Mouse (Mus musculus) spleen, adult 2 months (tissue): ENCODE measurements around the gene Pcgf2. TPM values are rescaled to one million over a fixed set of nuclear protein-coding genes. Genes with fewer than 3 reads are reported as not detected.
A peak's percentile ranks its signal among the peaks of the same experiment; 100 is the strongest.
"Not testable (repeated sequence)": the region's sequence is repeated elsewhere in the genome, so short reads cannot be mapped to it uniquely, and the experiment has no call there.

Source experiments
- DNase-seq, 2 experiments: peaks; one replicate each; pipeline versions ENCODE4 v3.0.0 to v3.0.0-alpha.2; 2012 to 2021; ENCODE audit warnings: low spot score in 2 of 2, low read depth in 1 of 2
- H3K27ac ChIP-seq: fragments of 200-500 bp; 2 replicates; pipeline ENCODE4 v1.5.1; 2012; ENCODE audit warnings: low read length, inconsistent platforms; ENCODE audit not compliant: insufficient read depth
- H3K27me3 ChIP-seq: fragments of 200-500 bp; 2 replicates; pipeline ENCODE4 v1.6.1; 2012; ENCODE audit warnings: mild to moderate bottlenecking, moderate library complexity, low read length, inconsistent platforms; ENCODE audit not compliant: control insufficient read depth, insufficient read depth
- H3K36me3 ChIP-seq: fragments of 200-500 bp; 2 replicates; pipeline ENCODE4 v1.6.1; 2012; ENCODE audit warnings: mild to moderate bottlenecking, low read length, inconsistent platforms; ENCODE audit not compliant: control insufficient read depth, insufficient read depth
- H3K4me1 ChIP-seq: fragments of 200-500 bp; 2 replicates; pipeline ENCODE4 v1.6.1; 2011; ENCODE audit warnings: inconsistent platforms; ENCODE audit not compliant: control insufficient read depth, insufficient read depth, insufficient read length
- H3K4me3 ChIP-seq: fragments of 200-500 bp; 2 replicates; pipeline ENCODE4 v1.5.1; 2011; ENCODE audit warnings: mild to moderate bottlenecking, inconsistent platforms; ENCODE audit not compliant: insufficient read depth, insufficient read length; ENCODE audit errors: extremely low read depth
- CTCF ChIP-seq: fragments of 200-500 bp; IDR thresholded peaks from 2 replicates; pipeline ENCODE4 v1.5.1; 2011; ENCODE audit warnings: mild to moderate bottlenecking, inconsistent platforms; ENCODE audit not compliant: insufficient read depth, insufficient read length, insufficient replicate concordance; ENCODE audit errors: extremely low read depth
- POLR2A ChIP-seq: fragments of 200-500 bp; IDR thresholded peaks from 2 replicates; pipeline ENCODE4 v1.6.1; 2011; ENCODE audit warnings: low read depth, low read length, inconsistent platforms
- WGBS: fragments of 180-500 bp; shearing (Covaris S2); methylation state at CpG from one replicate; pipeline ENCODE4 v1.1.7; 2018; 5-methylcytosine and 5-hydroxymethylcytosine counted together
- polyA plus RNA-seq: library from polyadenylated mRNA; depleted of rRNA; stranded (reverse); fragments of >200 nt; gene quantifications from 2 replicates; pipeline ENCODE4 v1.2.3, GENCODE M21; 2012

Pcgf2 gene
- polyA plus RNA-seq, 1 experiment = 10.0 TPM

GRCm38 (mm10) chr11:97654210-97654609 is 46.1 kb downstream of the Pcgf2 start:
- no peak for TF ChIP-seq POLR2A
- no peak for TF ChIP-seq CTCF
- WGBS = 87% methylated on average over 2 of the region's 2 CpGs
- Histone ChIP-seq H3K4me1 (peaks cover 6% of the 10 kb centered on the region; the same call in 1 of the 2 replicates), H3K27me3 (no peaks in the 10 kb centered on the region), H3K27ac (no peak overlapping the region), H3K4me3 (no peak overlapping the region), H3K36me3 (no peaks in the 10 kb centered on the region; the same call in 1 of the 2 replicates)
- no peak for DNase-seq

- H3K27ac ChIP-seq, H3K4me3 ChIP-seq, DNase-seq, H3K4me1 ChIP-seq, H3K36me3 ChIP-seq, H3K27me3 ChIP-seq: not testable (repeated sequence)
- 94% methylated on average over 11 of the region's 11 CpGs for WGBS
Measured at GRCm38 (mm10) chr11:97653376-97653775, 46.9 kb downstream of the Pcgf2 start.

- no peak for DNase-seq
- H3K4me3 ChIP-seq = no peak overlapping the region
- no peak overlapping the region for H3K27ac ChIP-seq
- H3K27me3 ChIP-seq = no peaks in the 10 kb centered on the region
- TF ChIP-seq POLR2A = no peak
- TF ChIP-seq CTCF = no peak
- H3K36me3 ChIP-seq = no peaks in the 10 kb centered on the region
- H3K4me1 ChIP-seq = no peaks in the 10 kb centered on the region
- WGBS = 75% methylated on average over 5 of the region's 5 CpGs
Measured at GRCm38 (mm10) chr11:97650341-97650740, 50.0 kb downstream of the Pcgf2 start.

GRCm38 (mm10) chr11:97648541-97648940 is 51.8 kb downstream of the Pcgf2 start:
- WGBS = 64% methylated on average over 4 of the region's 4 CpGs
- H3K4me3 ChIP-seq, H3K27ac ChIP-seq, DNase-seq, H3K27me3 ChIP-seq, H3K36me3 ChIP-seq, H3K4me1 ChIP-seq: not testable (repeated sequence)

- Histone ChIP-seq H3K27me3 (no peaks in the 10 kb centered on the region), H3K36me3 (no peaks in the 10 kb centered on the region), H3K4me1 (peaks cover 4% of the 10 kb centered on the region; the same call in 1 of the 2 replicates), H3K4me3 (no peak overlapping the region), H3K27ac (no peak overlapping the region)
- WGBS = 11% methylated on average over 6 of the region's 6 CpGs
- peak in 1 of 2 experiments; percentile 81 for DNase-seq
- TF ChIP-seq POLR2A (no peak), CTCF (peak; percentile 69; the same call in 1 of the 2 replicates)
Measured at GRCm38 (mm10) chr11:97644834-97645233, 55.5 kb downstream of the Pcgf2 start.

- 89% methylated on average over 8 of the region's 8 CpGs for WGBS
- H3K36me3 ChIP-seq = no peaks in the 10 kb centered on the region
- TF ChIP-seq POLR2A (no peak), CTCF (no peak)
- no peak overlapping the region for H3K4me3 ChIP-seq
- H3K27me3 ChIP-seq = no peaks in the 10 kb centered on the region
- DNase-seq = no peak
- no peak overlapping the region for H3K27ac ChIP-seq
- H3K4me1 ChIP-seq = peaks cover 4% of the 10 kb centered on the region; the same call in 1 of the 2 replicates
Measured at GRCm38 (mm10) chr11:97643380-97644055, 56.8 kb downstream of the Pcgf2 start.

- TF ChIP-seq POLR2A = no peak
- TF ChIP-seq CTCF = no peak
- H3K27ac ChIP-seq = no peak overlapping the region
- H3K27me3 ChIP-seq = no peaks in the 10 kb centered on the region
- WGBS = 54% methylated on average over 2 of the region's 2 CpGs
- no peak overlapping the region for H3K4me3 ChIP-seq
- no peak for DNase-seq
- no peaks in the 10 kb centered on the region for H3K36me3 ChIP-seq
- peaks cover 4% of the 10 kb centered on the region; the same call in 1 of the 2 replicates for H3K4me1 ChIP-seq
Measured at GRCm38 (mm10) chr11:97642746-97643145, 57.6 kb downstream of the Pcgf2 start.
